ENCODE assay signal across 26 mouse cellular contexts in genomic region chr15:27963506-27963905, GRCm38 (mm10).
DNase-seq lines count a peak whose midpoint lies in the region; ATAC-seq and TF ChIP-seq lines count a peak whose summit lies in the region.
"Had no signal": no experiment of that assay in that cellular context is flagged by ENCODE, and none has a peak within 500 bp of the region (broad histone marks: within the 10 kb centered on the region; RNA-seq: fewer than 3 reads in every experiment).

No protein-coding gene starts in this region.

- WGBS in forebrain, embryonic 10.5 days = 88% methylated on average over 2 of the region's 2 CpGs
- 86% methylated on average over 2 of the region's 2 CpGs for WGBS in forebrain, embryonic 12.5 days
- 53% methylated on average over 2 of the region's 2 CpGs for WGBS in kidney, adult 2 months
- WGBS in kidney, embryonic 16.5 days = 70% methylated on average over 2 of the region's 2 CpGs
- 75% methylated on average over 2 of the region's 2 CpGs for WGBS in heart, embryonic 10.5 days
- 82% methylated on average over 2 of the region's 2 CpGs for WGBS in intestine, embryonic 16.5 days

- no peak for TF ChIP-seq CTCF in kidney, adult 2 months (conservative IDR thresholded peaks at IDR 0.05; ENCODE audit: insufficient read depth, insufficient read length, low read depth, low read length)

- H3K27me3 ChIP-seq in forebrain, embryonic 10.5 days (ENCODE audit: poor library complexity, severe bottlenecking) = no peaks in the 10 kb centered on the region
- H3K27me3 ChIP-seq in forebrain, embryonic 12.5 days = no peaks in the 10 kb centered on the region
- H3K27me3 ChIP-seq in kidney, adult 2 months (replicated peaks; ENCODE audit: control insufficient read depth, insufficient read depth, low read length) = no peaks in the 10 kb centered on the region
- no peaks in the 10 kb centered on the region for H3K27me3 ChIP-seq in kidney, embryonic 16.5 days (ENCODE audit: insufficient read depth, low read length)
- H3K27me3 ChIP-seq in heart, embryonic 10.5 days (ENCODE audit: insufficient read depth, poor library complexity, severe bottlenecking) = no peaks in the 10 kb centered on the region
- no peaks in the 10 kb centered on the region for H3K27me3 ChIP-seq in intestine, embryonic 16.5 days (replicated peaks; ENCODE audit: control insufficient read depth, insufficient read depth, low read length)
- H3K27me3 ChIP-seq: CH12.LX; embryonic facial prominence, embryonic 12.5 days; embryonic facial prominence, embryonic 15.5 days; forebrain, embryonic 13.5 days; heart, embryonic 12.5 days; heart, embryonic 15.5 days had no signal

- no peaks in the 10 kb centered on the region for H3K36me3 ChIP-seq in forebrain, embryonic 10.5 days (replicated peaks)
- no peaks in the 10 kb centered on the region for H3K36me3 ChIP-seq in forebrain, embryonic 12.5 days (replicated peaks)
- no peaks in the 10 kb centered on the region for H3K36me3 ChIP-seq in kidney, adult 2 months (ENCODE audit: control insufficient read depth, insufficient read depth, low read length)
- no peaks in the 10 kb centered on the region for H3K36me3 ChIP-seq in kidney, embryonic 16.5 days (ENCODE audit: insufficient read depth, low read length)
- no peaks in the 10 kb centered on the region for H3K36me3 ChIP-seq in heart, embryonic 10.5 days
- H3K36me3 ChIP-seq in intestine, embryonic 16.5 days (ENCODE audit: control insufficient read depth, insufficient read depth, low read length) = no peaks in the 10 kb centered on the region
- H3K36me3 ChIP-seq: embryonic facial prominence, embryonic 12.5 days; embryonic facial prominence, embryonic 15.5 days; G1E; heart, embryonic 12.5 days; heart, embryonic 15.5 days had no signal

- no peak overlapping the region for H3K4me2 ChIP-seq in forebrain, embryonic 12.5 days
- H3K4me2 ChIP-seq in kidney, embryonic 16.5 days (replicated peaks; ENCODE audit: low read depth, low read length) = no peak overlapping the region
- no peak overlapping the region for H3K4me2 ChIP-seq in intestine, embryonic 16.5 days (ENCODE audit: low read depth, low read length)
- H3K4me2 ChIP-seq: embryonic facial prominence, embryonic 12.5 days; embryonic facial prominence, embryonic 15.5 days; forebrain, embryonic 13.5 days; heart, embryonic 12.5 days; heart, embryonic 15.5 days; hindbrain, embryonic 14.5 days had no signal

- no peak overlapping the region for H3K4me3 ChIP-seq in forebrain, embryonic 10.5 days
- H3K4me3 ChIP-seq in forebrain, embryonic 12.5 days (replicated peaks) = no peak overlapping the region
- H3K4me3 ChIP-seq in kidney, adult 2 months (ENCODE audit: insufficient read depth, low read depth, low read length) = no peak overlapping the region
- H3K4me3 ChIP-seq in kidney, embryonic 16.5 days (ENCODE audit: low read length) = no peak overlapping the region
- no peak overlapping the region for H3K4me3 ChIP-seq in heart, embryonic 10.5 days
- no peak overlapping the region for H3K4me3 ChIP-seq in intestine, embryonic 16.5 days (ENCODE audit: low read length)
- H3K4me3 ChIP-seq: embryonic facial prominence, embryonic 12.5 days; embryonic facial prominence, embryonic 15.5 days; forebrain, embryonic 13.5 days; heart, embryonic 12.5 days; heart, embryonic 15.5 days had no signal

- no peak for DNase-seq in forebrain, embryonic 10.5 days (ENCODE audit: extremely low spot score, low spot score)
- peak; percentile 80 for DNase-seq in kidney, adult 2 months
- DNase-seq in kidney, postnatal 4 days = no peak
- no peak for DNase-seq in heart, embryonic 10.5 days (ENCODE audit: low spot score)
- DNase-seq: adrenal gland, adult 2 months; adrenal gland, postnatal 14 days; cerebellum, adult 11 months; cerebellum, adult 2 months; cerebellum, adult 9-11 months; gastrocnemius, postnatal 10 days; heart, adult 11 months; heart, postnatal 10 days; heart, postnatal 4 days had no signal

- no peak overlapping the region for H3K9ac ChIP-seq in forebrain, embryonic 12.5 days
- no peak overlapping the region for H3K9ac ChIP-seq in kidney, embryonic 16.5 days (replicated peaks; ENCODE audit: low read length)
- no peak overlapping the region for H3K9ac ChIP-seq in intestine, embryonic 16.5 days (ENCODE audit: low read depth, low read length)
- H3K9ac ChIP-seq: embryonic facial prominence, embryonic 12.5 days; embryonic facial prominence, embryonic 15.5 days; forebrain, embryonic 13.5 days; heart, embryonic 12.5 days; heart, embryonic 15.5 days; hindbrain, embryonic 14.5 days had no signal

- H3K9me3 ChIP-seq in forebrain, embryonic 10.5 days = peaks cover 3% of the 10 kb centered on the region; the same call in 1 of the 2 replicates
- H3K9me3 ChIP-seq in forebrain, embryonic 12.5 days = no peaks in the 10 kb centered on the region
- H3K9me3 ChIP-seq in kidney, embryonic 16.5 days (ENCODE audit: low read length) = no peaks in the 10 kb centered on the region
- H3K9me3 ChIP-seq in heart, embryonic 10.5 days = no peaks in the 10 kb centered on the region
- H3K9me3 ChIP-seq in intestine, embryonic 16.5 days (ENCODE audit: control insufficient read depth, low read length) = no peaks in the 10 kb centered on the region
- H3K9me3 ChIP-seq: embryonic facial prominence, embryonic 12.5 days; embryonic facial prominence, embryonic 15.5 days; forebrain, embryonic 13.5 days; heart, embryonic 12.5 days; heart, embryonic 15.5 days had no signal

- ATAC-seq in forebrain, embryonic 12.5 days (ENCODE audit: low FRiP score) = no peak
- peak; percentile 24; the same call in 1 of the 2 replicates for ATAC-seq in kidney, embryonic 16.5 days (ENCODE audit: low FRiP score, low TSS enrichment)
- no peak for ATAC-seq in intestine, embryonic 16.5 days
- ATAC-seq: forebrain, embryonic 13.5 days; forebrain, embryonic 16.5 days; hindbrain, postnatal 0 days had no signal

- H3K4me1 ChIP-seq in forebrain, embryonic 10.5 days = peaks cover 83% of the 10 kb centered on the region
- H3K4me1 ChIP-seq in forebrain, embryonic 12.5 days = peaks cover 69% of the 10 kb centered on the region
- H3K4me1 ChIP-seq in kidney, adult 2 months (ENCODE audit: control insufficient read depth, insufficient read depth, low read length) = peaks cover 21% of the 10 kb centered on the region
- H3K4me1 ChIP-seq in kidney, embryonic 16.5 days (ENCODE audit: insufficient read depth, low read length) = peaks cover 57% of the 10 kb centered on the region
- H3K4me1 ChIP-seq in heart, embryonic 10.5 days = peaks cover 68% of the 10 kb centered on the region
- peaks cover 39% of the 10 kb centered on the region for H3K4me1 ChIP-seq in intestine, embryonic 16.5 days (ENCODE audit: control insufficient read depth, insufficient read depth, low read length)

- TF ChIP-seq POLR2A in kidney, adult 2 months (IDR thresholded peaks at IDR 0.05; ENCODE audit: low read depth, low read length) = no peak

- H3K27ac ChIP-seq in forebrain, embryonic 10.5 days = peak overlapping the region; percentile 40; the same call in 1 of the 2 replicates
- no peak overlapping the region for H3K27ac ChIP-seq in forebrain, embryonic 12.5 days
- no peak overlapping the region for H3K27ac ChIP-seq in kidney, adult 2 months (ENCODE audit: insufficient read depth, low read depth, low read length)
- no peak overlapping the region for H3K27ac ChIP-seq in kidney, embryonic 16.5 days (ENCODE audit: low read length)
- no peak overlapping the region for H3K27ac ChIP-seq in heart, embryonic 10.5 days
- no peak overlapping the region for H3K27ac ChIP-seq in intestine, embryonic 16.5 days (ENCODE audit: low read length)
- H3K27ac ChIP-seq: embryonic facial prominence, embryonic 12.5 days; embryonic facial prominence, embryonic 15.5 days; forebrain, embryonic 13.5 days; heart, embryonic 15.5 days; hindbrain, embryonic 14.5 days; hindbrain, postnatal 0 days had no signal
